Mouse (Mus musculus): ENCODE data around the gene Osbpl10. TPM values are rescaled to one million over a fixed set of nuclear protein-coding genes. Genes with fewer than 3 reads are reported as not detected.

The Osbpl10 gene
- total RNA-seq, 2 experiments from 2014 or later: 20.9 to 22.5 TPM

DNA sequence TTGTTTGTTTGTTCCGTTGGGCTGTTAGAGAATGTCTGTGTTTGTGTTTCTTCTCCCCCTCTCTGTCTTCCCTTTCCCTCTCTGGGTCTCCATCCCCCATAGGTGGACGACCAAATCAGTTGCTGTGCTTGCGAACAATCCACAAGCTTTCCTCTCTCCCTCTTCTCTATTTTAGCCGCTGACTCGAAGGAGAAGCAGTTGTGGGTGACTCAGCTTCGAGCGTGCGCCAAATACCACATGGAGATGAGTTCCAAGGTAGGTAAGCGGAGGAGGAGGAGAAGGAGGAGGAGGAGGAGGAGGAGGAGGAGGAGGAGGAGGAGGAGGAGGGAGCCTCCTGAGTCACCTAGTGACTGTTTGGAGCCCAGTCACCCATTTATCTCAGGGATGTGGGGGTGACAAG, 88.7 kb downstream of the Osbpl10 start:
- DNase-seq (ENCODE audit: low spot score in 2 of 2): peak in 1 of 2 experiments; percentile 54

DNA sequence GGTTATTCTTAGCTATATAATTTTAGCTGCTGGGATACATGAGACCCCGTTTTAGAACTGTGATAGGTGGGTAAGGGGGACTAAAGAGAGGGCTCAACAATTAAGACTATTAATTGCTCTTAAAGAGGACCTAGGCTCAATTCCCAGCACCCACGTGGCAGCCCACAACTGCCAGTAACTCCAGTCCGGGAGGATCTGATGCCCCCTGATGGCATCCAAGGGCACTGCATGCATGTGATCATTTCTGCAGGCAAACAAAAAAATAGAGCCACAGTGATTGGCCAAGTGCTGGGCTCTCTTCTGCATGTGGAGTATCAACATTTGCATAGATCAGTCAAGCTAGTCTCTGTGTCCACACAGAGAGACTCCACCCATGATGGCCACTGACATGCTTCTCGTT, 96.8 kb downstream of the Osbpl10 start:
- DNase-seq (ENCODE audit: low spot score in 2 of 2): no peak

DNA sequence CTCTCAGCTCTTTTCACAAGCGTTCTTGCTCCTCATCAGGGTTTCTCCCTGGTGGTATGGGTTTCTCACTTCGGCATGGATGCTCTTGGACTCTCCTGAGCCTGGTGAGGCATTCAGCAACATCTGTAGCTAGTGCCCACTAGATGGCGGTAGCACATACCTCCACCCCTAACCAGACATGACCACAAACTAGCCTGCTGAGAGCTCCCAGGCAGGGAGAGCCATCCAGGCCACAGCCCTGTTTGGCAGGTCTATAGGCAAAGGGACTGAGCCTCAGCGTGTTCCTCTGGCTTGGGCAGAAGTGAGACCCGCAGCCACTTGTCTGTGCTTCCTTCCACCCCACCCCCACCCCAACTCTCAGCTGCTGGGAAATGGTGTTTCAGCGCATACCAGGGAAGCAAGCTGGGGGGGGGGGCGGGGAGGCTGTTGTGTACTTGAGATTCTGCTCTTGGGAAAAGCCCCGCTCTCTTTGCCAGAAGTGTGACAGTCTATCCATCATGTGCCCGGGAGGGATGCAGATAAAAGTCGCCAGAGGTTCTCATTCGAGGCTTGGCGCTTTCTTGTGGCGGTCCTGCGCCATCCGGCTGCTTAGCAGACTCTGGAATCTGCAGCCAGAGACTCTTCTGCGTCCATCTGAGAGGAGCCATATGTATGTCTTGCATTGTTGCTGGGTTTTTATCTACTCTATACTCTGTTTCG, 110.1 kb downstream of the Osbpl10 start:
- DNase-seq (ENCODE audit: low spot score in 2 of 2): peak; percentile 31 to 81

DNA sequence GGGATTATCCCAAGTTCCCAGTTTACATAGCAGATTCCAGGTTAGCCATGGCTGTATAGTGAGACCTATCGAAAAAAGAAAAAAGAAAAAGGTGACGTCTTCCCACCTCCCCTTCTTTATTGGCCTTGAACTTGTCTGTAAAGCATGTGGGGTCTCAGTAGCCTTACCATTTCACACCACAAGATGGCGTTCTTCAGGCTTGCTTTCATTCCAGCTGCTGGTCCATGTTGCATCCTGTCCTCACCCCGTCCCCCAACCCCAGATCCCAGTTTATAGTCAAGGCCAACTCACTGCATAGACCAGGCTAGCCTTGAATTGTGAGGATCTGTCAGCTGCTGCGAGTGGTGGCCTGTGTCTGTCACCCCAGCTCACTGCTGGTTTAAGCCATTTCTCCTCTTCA, 111.3 kb downstream of the Osbpl10 start:
- DNase-seq (ENCODE audit: low spot score in 2 of 2): no peak

DNA sequence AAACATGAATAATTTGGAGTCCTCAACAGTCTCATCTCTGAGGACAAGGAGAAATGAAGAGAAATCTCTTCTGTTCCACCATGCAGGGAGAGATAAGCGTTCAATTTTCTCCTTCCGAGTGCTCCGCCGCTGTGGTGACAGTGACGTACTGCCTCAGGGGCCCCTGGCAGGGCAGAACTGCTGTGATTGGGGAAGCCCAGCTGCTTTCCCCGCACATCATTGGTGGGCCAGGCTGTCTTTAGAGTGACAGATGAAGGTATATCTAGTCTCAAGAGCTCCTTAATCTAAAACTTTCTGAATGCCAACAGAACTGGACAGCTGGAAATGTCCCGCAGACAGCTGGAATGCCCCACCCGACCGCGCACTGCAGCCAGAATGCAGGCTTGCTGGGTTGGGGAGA, 118.1 kb downstream of the Osbpl10 start:
- no peak for DNase-seq (ENCODE audit: low spot score in 2 of 2)

DNA sequence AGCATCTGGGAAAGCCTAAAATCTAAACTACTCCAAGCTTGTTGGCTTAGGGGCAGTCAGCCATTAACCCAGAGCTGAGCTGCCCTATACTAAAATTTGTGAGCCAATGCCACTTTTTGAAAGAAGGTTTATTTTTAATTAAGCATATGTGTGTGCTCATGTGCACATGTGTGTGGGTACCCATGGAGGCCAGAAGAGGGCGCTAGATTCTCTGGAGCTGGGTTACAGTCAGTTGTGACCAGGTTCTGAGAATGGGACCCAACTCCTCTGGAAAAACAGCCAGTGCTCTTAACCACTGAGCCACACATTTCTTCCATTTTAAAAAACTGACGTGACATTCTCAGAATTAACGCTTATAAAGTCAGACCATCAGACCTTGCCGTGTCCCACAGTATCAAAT, 119.0 kb downstream of the Osbpl10 start:
- no peak for DNase-seq (ENCODE audit: low spot score in 2 of 2)

DNA sequence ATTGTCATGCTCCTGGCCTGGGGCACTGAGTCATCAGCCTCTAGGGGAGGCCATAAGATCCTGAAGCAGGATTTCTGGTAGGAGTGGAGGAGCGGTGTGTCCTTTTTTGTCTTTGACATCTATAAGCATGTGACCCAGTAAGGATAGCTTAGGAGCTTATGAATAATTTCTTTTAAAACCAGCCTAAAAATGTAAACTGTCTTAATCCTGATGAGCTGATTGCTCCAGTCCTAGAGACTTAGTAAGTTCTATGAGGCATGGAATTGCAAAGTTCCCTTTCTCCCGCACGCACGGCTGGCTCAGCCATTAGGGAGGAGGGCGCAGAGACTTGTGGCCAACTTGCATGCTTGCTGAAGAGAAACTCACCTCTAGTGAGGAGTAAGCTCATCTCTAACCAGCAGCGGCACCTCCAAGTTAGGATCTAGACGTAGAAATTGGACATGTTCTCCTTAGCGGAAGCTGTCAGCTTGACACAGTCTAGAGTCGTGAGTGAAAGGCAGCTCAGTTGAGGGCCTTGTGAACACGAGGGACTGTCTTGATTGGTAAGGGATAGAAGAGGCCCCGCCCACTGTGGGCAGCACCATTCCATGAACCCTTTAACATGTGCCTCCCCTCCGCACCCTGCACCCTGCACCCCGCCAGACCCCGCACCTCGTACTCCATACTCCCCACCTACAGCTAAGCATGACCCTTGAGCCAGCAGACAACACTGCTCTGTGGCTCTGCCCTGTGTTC, 122.0 kb downstream of the Osbpl10 start:
- DNase-seq (ENCODE audit: low spot score in 2 of 2): no peak

DNA sequence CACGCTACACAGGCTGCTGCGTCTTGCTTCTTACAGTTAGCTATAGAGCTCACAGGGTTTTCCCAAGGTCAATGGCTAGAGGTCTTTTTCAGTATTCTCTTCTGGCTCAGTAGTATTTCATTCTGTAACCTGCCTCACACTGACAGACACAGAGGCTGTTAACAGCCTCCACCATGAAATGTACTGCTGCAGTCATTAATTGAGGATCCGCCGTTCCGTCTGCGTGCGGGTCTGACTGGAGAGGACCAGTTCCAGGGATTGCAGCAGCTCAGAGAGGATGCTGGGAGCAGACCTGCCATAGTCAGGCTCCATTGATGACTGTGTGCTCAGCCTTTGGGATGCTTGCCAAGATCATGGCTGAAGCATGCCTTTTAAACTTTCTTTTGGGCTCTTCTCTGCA, 129.1 kb downstream of the Osbpl10 start:
- DNase-seq (ENCODE audit: low spot score in 2 of 2): no peak

DNA sequence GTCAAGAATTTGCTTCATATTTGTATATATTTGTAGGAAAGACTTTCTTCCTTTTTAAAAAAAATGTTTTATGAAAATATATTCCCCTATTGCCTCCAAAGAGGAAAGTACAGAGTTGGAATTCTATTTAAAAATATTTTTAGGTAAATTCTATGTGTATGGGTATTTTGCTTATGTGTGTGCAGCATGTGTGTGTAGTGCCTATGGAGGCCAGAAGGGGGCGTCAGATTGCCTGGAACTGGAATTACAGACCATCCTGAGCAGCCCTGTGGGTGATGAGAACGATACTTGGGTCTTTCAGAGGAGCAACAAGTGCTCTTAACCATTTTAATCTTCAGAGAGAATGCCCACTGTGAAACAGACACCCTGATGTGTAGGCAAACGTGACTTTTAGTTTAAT, 132.3 kb downstream of the Osbpl10 start:
- no peak for DNase-seq (ENCODE audit: low spot score in 2 of 2)

DNA sequence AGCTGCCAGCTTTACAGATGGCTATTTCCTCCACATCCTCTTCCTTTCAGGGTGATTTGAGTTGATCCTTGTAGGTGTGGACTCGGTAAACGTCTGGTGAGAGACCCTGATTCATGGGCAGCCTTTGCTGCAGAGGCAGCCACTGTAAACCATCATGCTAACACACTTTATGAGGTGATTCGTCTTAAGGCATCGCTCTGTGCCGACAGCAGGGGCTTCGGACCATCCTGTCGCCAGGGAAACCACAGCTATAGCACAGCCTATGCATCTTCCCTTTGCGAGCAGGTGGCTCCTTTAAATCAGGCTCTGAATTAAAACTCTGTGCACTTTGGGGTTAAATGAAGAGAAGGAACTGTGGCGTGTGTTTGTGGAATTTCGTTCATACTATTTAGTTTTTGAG, 138.9 kb downstream of the Osbpl10 start:
- no peak for DNase-seq (ENCODE audit: low spot score in 2 of 2)

DNA sequence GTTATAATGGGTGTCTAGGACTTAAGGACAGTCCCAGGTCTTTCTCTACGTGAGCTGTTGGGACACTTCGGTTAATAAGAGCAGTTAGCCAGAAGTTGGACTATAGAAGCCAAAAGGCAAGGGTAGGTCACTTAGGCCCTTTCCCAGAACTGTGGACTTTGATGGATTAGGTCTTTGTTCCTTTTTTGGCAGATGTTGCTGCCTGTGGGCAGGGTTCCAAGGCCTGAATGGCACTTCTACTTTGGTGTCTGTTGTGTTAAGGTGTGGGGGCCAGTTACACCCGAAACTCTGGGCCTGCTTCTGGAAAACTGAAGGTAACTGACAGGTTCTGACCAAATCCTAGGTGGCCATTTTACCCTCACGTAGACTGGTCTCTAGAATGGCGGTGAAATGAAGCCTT, 141.9 kb downstream of the Osbpl10 start:
- DNase-seq (ENCODE audit: low spot score in 2 of 2): no peak

DNA sequence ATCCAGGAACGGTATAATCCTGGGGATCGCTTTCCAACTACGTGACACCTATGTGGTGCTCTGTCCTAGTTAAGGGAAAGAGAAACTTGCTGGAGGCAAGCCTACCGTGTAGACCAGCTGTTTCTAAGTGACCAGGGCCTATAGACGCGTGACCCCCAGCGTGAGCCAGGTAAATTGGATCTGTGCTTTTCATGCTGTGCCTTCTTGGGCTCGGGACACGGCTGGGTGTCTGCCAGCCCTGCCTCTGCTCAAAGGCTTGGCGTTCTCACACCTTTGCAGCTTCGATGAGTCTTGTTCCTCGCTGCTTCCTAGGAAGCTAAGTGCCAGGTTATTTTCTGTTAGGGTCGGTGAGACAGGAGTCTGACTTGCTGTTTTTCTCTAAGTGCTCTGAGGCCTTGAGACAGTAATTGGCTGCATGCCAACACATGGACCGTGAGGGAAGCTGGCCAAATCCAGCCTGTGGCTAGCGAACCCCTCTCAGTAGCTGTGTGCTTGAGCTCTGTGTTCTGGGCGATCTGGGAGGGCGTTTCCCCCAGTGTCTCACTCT, 142.4 kb downstream of the Osbpl10 start:
- no peak for DNase-seq (ENCODE audit: low spot score in 2 of 2)

DNA sequence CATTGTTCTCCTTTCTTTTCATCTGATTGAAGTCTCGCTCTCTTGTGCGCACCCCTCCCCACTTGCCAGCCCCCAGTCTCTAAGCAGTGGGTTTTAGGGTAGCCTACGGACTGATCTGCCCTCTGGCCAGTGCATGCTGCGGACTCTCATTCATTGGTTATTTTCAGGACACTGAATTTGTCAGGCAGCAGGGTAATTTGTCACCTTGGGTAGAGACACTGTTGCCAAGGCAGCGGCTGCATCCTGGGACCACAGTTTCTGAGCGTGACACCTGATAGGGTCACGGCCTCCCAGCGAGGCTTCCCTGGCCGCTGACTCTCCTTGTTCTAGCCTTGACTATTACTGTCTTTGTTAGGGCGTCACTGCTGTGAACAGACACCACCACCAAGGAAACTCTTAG, 149.0 kb downstream of the Osbpl10 start:
- no peak for DNase-seq (ENCODE audit: low spot score in 2 of 2)

DNA sequence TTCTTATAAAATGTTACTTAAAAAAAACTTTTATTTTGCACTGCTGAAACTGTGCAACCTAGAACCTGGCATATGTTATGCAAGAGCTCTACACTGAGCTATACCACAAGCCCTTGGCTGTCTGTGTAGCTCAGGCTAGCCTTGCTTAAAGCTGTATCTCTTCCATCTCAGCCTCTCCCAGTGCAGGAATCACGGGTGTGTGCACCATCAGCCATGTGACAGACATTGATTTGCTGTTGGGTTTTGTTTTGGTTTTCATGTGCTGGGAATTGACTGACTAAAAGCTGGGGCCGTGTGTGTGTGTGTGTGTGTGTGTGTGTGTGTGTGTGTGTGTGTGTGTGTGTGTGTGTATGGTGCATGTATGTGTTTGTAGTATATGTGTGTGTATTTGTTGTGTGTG, 155.6 kb downstream of the Osbpl10 start:
- no peak for DNase-seq (ENCODE audit: low spot score in 2 of 2)

DNA sequence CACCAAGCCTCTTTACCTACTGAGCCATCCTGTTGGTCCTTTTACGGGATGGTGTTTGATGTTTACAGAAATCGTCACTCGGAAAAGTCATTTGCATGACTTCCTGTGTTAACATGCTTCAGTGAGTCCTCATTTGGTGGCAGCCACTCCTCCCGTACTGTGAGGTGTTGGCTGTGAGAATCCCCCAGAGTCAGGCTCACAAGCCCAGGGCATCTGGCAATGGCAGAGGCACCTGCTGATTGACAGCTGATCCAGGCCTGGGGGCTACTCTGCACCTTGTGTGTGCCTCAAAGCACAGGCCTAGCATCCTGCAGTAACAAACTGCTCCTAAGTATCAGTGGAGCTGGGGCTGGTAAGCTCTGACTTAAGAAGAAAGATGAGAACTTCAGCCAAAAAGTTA, 156.4 kb downstream of the Osbpl10 start:
- no peak for DNase-seq (ENCODE audit: low spot score in 2 of 2)

DNA sequence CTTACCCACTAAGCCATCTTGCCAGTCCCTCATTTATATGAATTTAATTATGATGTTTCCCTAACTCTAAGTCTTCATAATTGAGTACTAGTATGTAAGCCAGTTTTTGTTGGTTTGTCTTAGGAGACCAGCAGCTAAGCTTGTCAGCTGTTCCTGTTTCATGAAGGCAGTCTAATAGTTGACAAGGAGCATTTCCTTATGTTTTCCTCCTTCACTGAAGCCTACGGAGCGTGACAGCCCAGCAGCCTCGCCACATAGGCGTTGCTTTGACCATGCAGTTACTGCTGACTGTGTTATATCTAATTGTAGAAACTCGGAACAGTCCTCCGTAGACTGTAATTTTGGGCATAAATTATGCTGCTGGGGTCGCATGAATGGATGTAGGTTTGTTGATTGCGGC, 157.0 kb downstream of the Osbpl10 start:
- DNase-seq (ENCODE audit: low spot score in 2 of 2): no peak

DNA sequence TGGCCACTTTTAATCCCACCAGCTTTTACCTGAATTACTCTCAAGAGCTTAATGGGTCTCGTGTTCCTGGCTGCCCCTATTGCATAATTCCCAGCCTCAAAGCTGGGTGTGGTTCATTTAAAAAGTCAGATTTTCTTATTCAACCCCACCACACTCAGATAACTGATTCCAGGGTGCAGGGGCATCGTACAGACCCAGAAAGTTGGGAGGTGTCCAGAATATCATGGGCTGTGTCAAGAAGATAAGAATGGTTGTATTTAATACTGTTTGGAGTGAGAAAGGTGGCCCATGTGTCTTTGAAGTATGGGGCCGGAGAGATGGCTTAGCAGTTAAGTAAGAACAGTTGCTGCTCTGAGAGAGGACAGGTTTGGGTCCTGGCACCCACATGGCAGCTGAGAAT, 159.5 kb downstream of the Osbpl10 start:
- DNase-seq (ENCODE audit: low spot score in 2 of 2): no peak

DNA sequence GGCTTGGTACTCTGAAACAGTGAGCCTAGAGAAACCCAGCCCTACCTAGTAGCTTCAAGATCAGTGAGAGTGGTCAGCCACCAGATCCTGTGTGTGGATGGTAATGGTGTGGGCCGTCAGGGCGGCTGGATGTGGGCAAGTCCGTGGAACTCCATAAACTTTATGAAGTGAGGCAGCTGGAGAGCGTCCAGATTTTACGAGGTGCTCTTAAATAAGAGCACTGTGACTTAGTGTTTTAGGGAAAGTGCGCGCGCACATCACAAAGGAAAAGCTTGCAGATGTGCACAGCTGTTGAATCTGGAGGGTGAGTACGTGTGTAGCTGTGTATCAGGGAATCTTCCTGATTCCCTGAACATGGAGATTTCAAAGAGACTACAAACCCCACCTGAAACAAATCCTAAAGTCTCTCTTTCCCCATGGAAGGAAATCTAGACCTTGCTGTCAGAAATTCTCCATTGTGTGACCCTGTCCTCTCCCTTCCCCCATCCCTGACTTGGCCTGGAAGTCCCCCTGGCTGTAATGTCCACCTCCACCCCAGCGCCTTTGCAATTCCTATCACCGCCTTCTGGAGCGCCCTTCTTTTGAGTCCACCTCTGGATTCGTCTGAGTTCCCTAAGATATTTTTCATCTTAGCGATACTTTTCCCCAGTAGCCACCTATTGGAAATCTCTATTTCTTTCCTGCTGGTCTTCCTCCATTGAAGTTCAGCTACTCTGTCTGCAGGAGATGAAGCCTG, 161.4 kb downstream of the Osbpl10 start:
- DNase-seq (ENCODE audit: low spot score in 2 of 2): no peak

DNA sequence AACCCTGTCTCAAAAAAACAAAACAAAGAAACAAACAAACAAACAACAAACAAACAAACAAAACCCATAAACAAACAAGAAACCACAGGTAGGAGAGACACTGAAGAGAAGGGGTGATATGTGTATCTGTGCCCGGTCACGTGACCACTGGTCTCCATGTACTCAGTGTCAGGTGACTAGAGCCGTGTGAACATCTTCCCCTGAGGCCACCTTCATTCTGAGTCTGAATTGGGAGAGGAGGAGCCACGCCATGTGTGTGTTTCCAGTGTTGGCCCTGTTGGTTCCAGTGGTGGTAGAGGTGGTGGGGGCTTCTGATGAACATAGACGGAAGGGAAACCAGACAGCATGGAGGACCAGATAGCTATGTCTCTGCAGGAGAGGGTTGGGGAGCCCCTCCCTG, 168.8 kb downstream of the Osbpl10 start:
- no peak for DNase-seq (ENCODE audit: low spot score in 2 of 2)

DNA sequence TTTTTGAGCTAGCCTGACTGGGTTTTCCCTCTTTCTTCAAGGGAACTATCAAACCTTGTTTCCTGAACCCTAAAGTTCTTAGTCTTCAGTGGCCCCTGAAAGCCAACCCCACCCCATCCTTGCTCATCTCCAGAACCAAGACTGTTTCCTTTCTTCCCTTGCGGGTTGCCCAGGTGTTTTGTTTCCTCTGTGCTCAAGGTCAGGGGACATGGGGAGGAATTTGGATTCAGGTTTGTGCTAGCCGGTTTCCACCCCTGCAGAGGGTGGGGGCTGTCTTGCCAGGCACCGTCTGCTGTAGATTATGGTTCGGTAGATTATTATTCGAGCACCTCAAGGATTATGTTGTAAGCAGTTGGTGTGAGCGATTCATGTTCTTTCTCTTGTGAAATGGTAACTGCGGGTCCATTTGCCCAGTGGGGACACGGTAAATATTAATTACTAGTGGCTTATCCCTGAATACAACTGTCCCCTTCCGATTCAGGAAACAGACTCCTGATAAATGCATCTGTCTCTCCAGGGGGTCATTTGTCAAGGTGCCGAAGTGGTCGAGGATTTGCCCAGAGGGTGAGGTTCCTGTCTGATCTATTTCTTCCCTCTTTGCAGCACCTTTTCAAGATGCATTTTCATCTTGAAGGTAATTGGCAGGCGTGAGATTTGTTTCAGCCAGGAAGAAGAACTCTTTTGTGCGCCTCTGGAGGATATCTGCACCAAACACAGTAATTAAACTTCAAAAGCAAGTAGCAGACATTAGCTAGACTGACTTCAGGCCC, 169.4 kb downstream of the Osbpl10 start:
- DNase-seq (ENCODE audit: low spot score in 2 of 2): no peak

DNA sequence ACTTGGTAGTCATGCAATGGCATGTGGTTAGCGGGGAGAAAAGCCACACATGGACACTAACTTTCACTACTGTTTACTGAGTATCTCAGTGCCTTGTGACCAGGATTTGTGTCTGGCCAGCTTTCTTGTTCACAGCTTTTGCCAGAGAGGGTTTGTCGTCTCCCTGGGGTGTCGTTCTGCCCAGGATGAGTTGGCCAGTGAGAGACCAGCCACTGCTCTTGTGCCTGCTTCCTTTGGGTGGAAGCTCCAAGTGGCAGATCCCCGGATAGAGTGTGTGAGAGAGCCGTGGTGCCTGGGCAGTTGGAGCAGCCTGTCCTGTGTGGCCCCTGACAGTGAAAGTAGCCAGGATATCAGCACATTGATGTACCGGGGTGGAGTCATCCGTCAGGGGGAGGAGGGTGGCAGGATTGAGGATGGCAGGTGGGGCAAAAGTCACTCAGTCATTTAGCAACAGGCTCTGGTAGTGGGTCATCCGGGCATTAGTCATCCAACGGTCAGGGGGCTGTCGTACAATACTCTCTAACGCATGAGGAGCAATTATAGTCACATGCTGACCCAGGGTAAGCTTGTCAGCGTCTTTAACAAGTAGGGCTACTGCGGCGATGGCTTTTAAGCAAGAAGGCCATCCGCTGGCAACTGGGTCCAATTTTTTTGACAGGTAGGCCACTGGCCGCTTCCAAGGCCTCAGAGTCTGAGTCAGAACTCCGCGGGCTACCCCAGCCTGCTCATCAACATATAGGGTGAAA, 170.8 kb downstream of the Osbpl10 start:
- DNase-seq (ENCODE audit: low spot score in 2 of 2): no peak
